Mouse (Mus musculus) kidney, adult 2 months (tissue): ENCODE measurements around the gene Wrap53. TPM values are rescaled to one million over a fixed set of nuclear protein-coding genes. Genes with fewer than 3 reads are reported as not detected.

ENCODE experiments used
- DNase-seq: peaks from one replicate; pipeline ENCODE4 v3.0.0; 2021
- H3K27ac ChIP-seq: fragments of 200-500 bp; 2 replicates; pipeline ENCODE4 v1.5.1; 2012; ENCODE audit warnings: low read depth, low read length, control low read depth, inconsistent platforms; ENCODE audit not compliant: insufficient read depth
- H3K27me3 ChIP-seq: fragments of 200-500 bp; replicated peaks from 2 replicates; pipeline ENCODE4 v1.6.1; 2012; ENCODE audit warnings: mild to moderate bottlenecking, moderate library complexity, low read length, inconsistent platforms; ENCODE audit not compliant: control insufficient read depth, insufficient read depth
- H3K36me3 ChIP-seq: fragments of 200-500 bp; 2 replicates; pipeline ENCODE4 v1.6.1; 2012; ENCODE audit warnings: mild to moderate bottlenecking, moderate library complexity, low read length, inconsistent platforms; ENCODE audit not compliant: control insufficient read depth, insufficient read depth
- H3K4me1 ChIP-seq: fragments of 200-500 bp; 2 replicates; pipeline ENCODE4 v1.6.1; 2011; ENCODE audit warnings: low read length; ENCODE audit not compliant: control insufficient read depth, insufficient read depth
- H3K4me3 ChIP-seq: fragments of 200-500 bp; 2 replicates; pipeline ENCODE4 v1.5.1; 2011; ENCODE audit warnings: mild to moderate bottlenecking, low read depth, low read length, control low read depth; ENCODE audit not compliant: insufficient read depth
- CTCF ChIP-seq: fragments of 200-500 bp; conservative IDR thresholded peaks from 2 replicates; pipeline ENCODE4 v1.5.1; 2011; ENCODE audit warnings: low read depth, mild to moderate bottlenecking, control low read depth, low read length, moderate library complexity, mixed read lengths; ENCODE audit not compliant: insufficient read depth, insufficient read length
- POLR2A ChIP-seq: fragments of 200-500 bp; IDR thresholded peaks from one replicate; pipeline ENCODE4 v1.6.1; 2011; ENCODE audit warnings: low read depth, low read length, control low read depth
- WGBS: fragments of 180-500 bp; shearing (Covaris S2); methylation state at CpG from one replicate; pipeline ENCODE4 v1.1.7; 2018; 5-methylcytosine and 5-hydroxymethylcytosine counted together
- polyA plus RNA-seq: library from polyadenylated mRNA; depleted of rRNA; stranded (reverse); fragments of >200 nt; gene quantifications from 2 replicates; pipeline ENCODE4 v1.2.3, GENCODE M21; 2012

Gene Wrap53
- polyA plus RNA-seq, 1 experiment, result 20.7 TPM

- H3K4me3 ChIP-seq, result no peak overlapping the region
- no peak overlapping the region for H3K27ac ChIP-seq
- H3K4me1 ChIP-seq, result peaks cover 2% of the 10 kb centered on the region; the same call in 1 of the 2 replicates
- peaks cover 2% of the 10 kb centered on the region; the same call in 1 of the 2 replicates for H3K27me3 ChIP-seq
- H3K36me3 ChIP-seq, result no peaks in the 10 kb centered on the region
- WGBS, result 74% methylated on average over 3 of the region's 3 CpGs
- DNase-seq, result no peak
- TF ChIP-seq CTCF (no peak), POLR2A (no peak)
Measured at GRCm38 (mm10) chr11:69601768-69602167, 21.7 kb upstream of the Wrap53 start.

- H3K4me1 ChIP-seq, result peaks cover 2% of the 10 kb centered on the region; the same call in 1 of the 2 replicates
- peak; percentile 48 for DNase-seq
- H3K27me3 ChIP-seq, result peaks cover 2% of the 10 kb centered on the region; the same call in 1 of the 2 replicates
- no peak for TF ChIP-seq CTCF
- no peak for TF ChIP-seq POLR2A
- WGBS, result 26% methylated on average over 6 of the region's 6 CpGs
- H3K27ac ChIP-seq, result no peak overlapping the region; the same call in 1 of the 2 replicates
- no peaks in the 10 kb centered on the region for H3K36me3 ChIP-seq
- H3K4me3 ChIP-seq, result no peak overlapping the region
Measured at GRCm38 (mm10) chr11:69600098-69600497, 20.0 kb upstream of the Wrap53 start.

GRCm38 (mm10) chr11:69599436-69599835, 19.4 kb upstream of the Wrap53 start:
- WGBS, result 37% methylated on average over 9 of the region's 9 CpGs
- no peak overlapping the region for H3K27ac ChIP-seq

GRCm38 (mm10) chr11:69594853-69595252, 14.8 kb upstream of the Wrap53 start:
- H3K27ac ChIP-seq, result no peak overlapping the region
- DNase-seq, result no peak
- H3K27me3 ChIP-seq, result no peaks in the 10 kb centered on the region
- H3K36me3 ChIP-seq, result 0 out of 2 replicates have a peak, but pooled peaks cover 2% of the 10 kb centered on the region
- TF ChIP-seq CTCF, result no peak
- TF ChIP-seq POLR2A, result no peak
- no peaks in the 10 kb centered on the region; the same call in 1 of the 2 replicates for H3K4me1 ChIP-seq
- 94% methylated on average over 6 of the region's 6 CpGs for WGBS
- H3K4me3 ChIP-seq, result no peak overlapping the region

More at GRCm38 (mm10) chr11:69599436-69599835, 19.4 kb upstream of the Wrap53 start:
- H3K4me3 ChIP-seq, result no peak overlapping the region
- DNase-seq, result no peak
- TF ChIP-seq POLR2A (no peak), CTCF (no peak)
- peaks cover 2% of the 10 kb centered on the region; the same call in 1 of the 2 replicates for H3K4me1 ChIP-seq
- no peaks in the 10 kb centered on the region for H3K27me3 ChIP-seq
- no peaks in the 10 kb centered on the region for H3K36me3 ChIP-seq

DNA sequence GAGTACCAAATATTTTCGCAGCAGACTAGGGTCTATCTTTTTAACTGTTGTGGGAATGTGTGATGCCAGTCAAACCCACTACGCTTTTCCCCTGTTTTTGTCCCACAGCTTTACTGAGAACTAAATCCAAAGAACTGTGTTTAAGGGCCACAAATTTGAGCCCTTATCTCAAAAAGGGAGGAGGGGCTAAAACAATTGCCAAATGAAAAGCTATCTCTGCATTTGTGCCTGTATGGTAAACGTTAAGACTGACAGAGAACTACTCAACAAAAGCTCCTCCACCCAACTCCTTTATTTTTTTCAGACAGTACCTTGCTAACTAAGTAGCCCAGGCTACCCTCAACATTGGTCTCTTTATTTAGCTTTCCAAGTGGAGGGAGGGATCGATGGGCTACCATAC, 12.7 kb upstream of the Wrap53 start:
- WGBS, result 85% methylated on average over 4 of the region's 4 CpGs
- H3K4me1 ChIP-seq, result no peaks in the 10 kb centered on the region
- H3K27me3 ChIP-seq, result no peaks in the 10 kb centered on the region
- no peak for TF ChIP-seq CTCF
- no peak for TF ChIP-seq POLR2A
- no peak overlapping the region for H3K27ac ChIP-seq
- no peak for DNase-seq
- H3K36me3 ChIP-seq, result 0 out of 2 replicates have a peak, but pooled peaks cover 2% of the 10 kb centered on the region
- no peak overlapping the region for H3K4me3 ChIP-seq

DNA sequence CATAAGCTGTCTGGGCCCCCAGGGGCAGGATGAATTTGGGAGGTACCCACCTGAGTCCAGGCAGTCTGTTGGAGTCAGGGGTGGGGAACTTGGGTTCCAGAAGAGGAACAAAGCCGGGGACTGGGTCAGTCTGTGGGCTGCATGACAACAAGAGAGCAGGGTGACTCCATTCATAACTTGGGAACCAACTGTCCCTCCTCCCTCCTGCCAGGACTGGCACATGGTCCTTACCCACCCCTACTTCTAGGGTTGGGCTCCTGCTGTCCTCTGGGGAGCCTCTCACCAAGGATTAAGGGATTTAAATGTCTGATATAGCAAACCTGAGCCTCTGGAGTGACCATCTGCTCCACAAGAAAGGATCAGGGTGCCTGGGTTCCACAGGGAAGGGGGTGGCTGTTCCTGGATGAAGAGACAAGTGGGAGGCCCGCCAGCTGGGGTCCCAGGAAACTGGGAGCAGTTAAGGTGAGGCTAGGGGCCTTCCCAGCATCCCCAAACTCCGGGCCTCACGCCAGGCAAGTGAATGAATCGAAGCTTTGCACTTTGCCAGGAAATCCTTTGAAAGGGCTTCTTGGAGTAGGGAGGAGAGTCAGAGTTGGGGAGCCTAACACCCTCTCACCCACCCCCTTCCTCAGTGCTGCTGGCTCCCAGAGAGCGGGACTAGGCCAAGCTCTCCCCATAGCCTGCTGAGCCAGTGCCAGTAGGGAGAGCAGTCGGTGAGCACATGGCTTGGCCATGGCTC, 12.0 kb upstream of the Wrap53 start:
- no peaks in the 10 kb centered on the region for H3K4me1 ChIP-seq
- H3K4me3 ChIP-seq, result no peak overlapping the region
- no peak for TF ChIP-seq CTCF
- TF ChIP-seq POLR2A, result no peak
- no peak overlapping the region for H3K27ac ChIP-seq
- no peak for DNase-seq
- H3K36me3 ChIP-seq, result 0 out of 2 replicates have a peak, but pooled peaks cover 2% of the 10 kb centered on the region
- no peaks in the 10 kb centered on the region for H3K27me3 ChIP-seq
- WGBS, result 77% methylated on average over 7 of the region's 7 CpGs

- H3K36me3 ChIP-seq, result 0 out of 2 replicates have a peak, but pooled peaks cover 2% of the 10 kb centered on the region
Measured at GRCm38 (mm10) chr11:69591424-69591823, 11.4 kb upstream of the Wrap53 start.

More at GRCm38 (mm10) chr11:69591424-69591823, 11.4 kb upstream of the Wrap53 start:
- WGBS, result 93% methylated on average over 3 of the region's 3 CpGs
- DNase-seq, result no peak
- no peak overlapping the region for H3K27ac ChIP-seq
- TF ChIP-seq CTCF (no peak), POLR2A (no peak)
- no peaks in the 10 kb centered on the region for H3K4me1 ChIP-seq
- H3K4me3 ChIP-seq, result no peak overlapping the region
- H3K27me3 ChIP-seq, result no peaks in the 10 kb centered on the region
